Comparison of ENCODE assay signal across 8 mouse cellular contexts in the genomic region with DNA sequence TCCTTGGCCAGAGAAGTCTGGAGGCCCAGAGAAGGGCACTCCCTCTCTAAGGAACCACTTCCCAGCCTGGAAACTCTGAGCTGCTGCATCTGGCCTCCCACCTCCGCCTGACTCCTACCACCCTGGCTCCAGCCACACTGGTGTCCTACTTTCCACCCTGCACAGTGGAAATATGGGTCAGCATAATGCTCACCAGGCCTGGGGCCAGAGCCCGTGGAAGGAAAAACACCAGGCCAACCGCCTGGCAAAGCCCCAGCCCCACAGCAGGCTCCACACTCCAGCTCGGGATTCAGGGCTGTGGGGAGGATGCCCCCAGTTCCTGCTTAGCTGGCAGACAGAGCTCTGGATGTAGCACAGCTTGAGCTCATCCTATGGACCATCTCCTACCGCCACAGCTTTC. TPM values are rescaled to one million over a fixed set of nuclear protein-coding genes. Genes with fewer than 3 reads are reported as not detected.
DNase-seq lines count a peak whose midpoint lies in the region; ATAC-seq lines count a peak whose summit lies in the region.

No protein-coding gene starts in this region.

- no peak for ATAC-seq in forebrain, embryonic 15.5 days (replicated peaks)

- no peaks in the 10 kb centered on the region for H3K27me3 ChIP-seq in heart, embryonic 10.5 days (ENCODE audit: insufficient read depth, poor library complexity, severe bottlenecking)
- H3K27me3 ChIP-seq in forebrain, embryonic 15.5 days, result no peaks in the 10 kb centered on the region

- no peaks in the 10 kb centered on the region for H3K36me3 ChIP-seq in heart, embryonic 10.5 days
- no peaks in the 10 kb centered on the region for H3K36me3 ChIP-seq in forebrain, embryonic 15.5 days

- H3K4me1 ChIP-seq in heart, embryonic 10.5 days, result peaks cover 56% of the 10 kb centered on the region
- H3K4me1 ChIP-seq in forebrain, embryonic 15.5 days, result peaks cover 6% of the 10 kb centered on the region; the same call in 1 of the 2 replicates

- no peak overlapping the region for H3K4me2 ChIP-seq in forebrain, embryonic 15.5 days (replicated peaks)

- H3K4me3 ChIP-seq in heart, embryonic 10.5 days, result no peak overlapping the region
- no peak overlapping the region for H3K4me3 ChIP-seq in forebrain, embryonic 15.5 days

- 59% methylated on average over 5 of the region's 5 CpGs for WGBS in heart, embryonic 10.5 days
- 65% methylated on average over 5 of the region's 5 CpGs for WGBS in forebrain, embryonic 15.5 days

- H3K27ac ChIP-seq in heart, embryonic 10.5 days, result peak overlapping the region; percentile 81
- H3K27ac ChIP-seq in forebrain, embryonic 15.5 days (replicated peaks), result no peak overlapping the region

- H3K9ac ChIP-seq in forebrain, embryonic 15.5 days (replicated peaks), result no peak overlapping the region

- DNase-seq in layer of hippocampus, adult 18-20 months (ENCODE audit: low spot score in 2 of 2), result peak; percentile 25 to 54
- no peak for DNase-seq in layer of hippocampus, adult 9-11 months
- peak; percentile 87 for DNase-seq in cerebellum, adult 9-10 months
- DNase-seq in heart, embryonic 10.5 days (ENCODE audit: low spot score), result no peak
- peak; percentile 48 to 56 for DNase-seq in layer of hippocampus, postnatal 36 days
- peak; percentile 47 to 54 for DNase-seq in right cerebral cortex, postnatal 36 days (ENCODE audit: low spot score in 2 of 2)
- DNase-seq in thymus, postnatal 14 days, result no peak

- no peaks in the 10 kb centered on the region for H3K9me3 ChIP-seq in heart, embryonic 10.5 days
- H3K9me3 ChIP-seq in forebrain, embryonic 15.5 days, result no peaks in the 10 kb centered on the region

RNA-seq across cellular contexts. Expression of gene Spon2, which starts 10.2 kb away (rescaled TPM):
- total RNA-seq in layer of hippocampus, adult 18-20 months (2021), result under 1 TPM; 0.20 to 0.28 TPM
- polyA plus RNA-seq in heart, embryonic 10.5 days (2016; fragmentation: Nextera tagmentation; extraction: Ambion mirVana), result 16.9 and 27.0 TPM in 2 replicates
- under 1 TPM; 0.37 to 0.40 TPM for total RNA-seq in layer of hippocampus, postnatal 36 days (2021)
- polyA plus RNA-seq in forebrain, embryonic 15.5 days (2015; fragmentation: Nextera tagmentation; extraction: Ambion mirVana), result 3.1 TPM in 2 replicates

RNA-seq across cellular contexts. Expression of gene Ctbp1, which starts 46.4 kb away (rescaled TPM):
- 100 to 1,000 TPM; 288 to 309 TPM for total RNA-seq in layer of hippocampus, adult 18-20 months (2021)
- 280 and 331 TPM in 2 replicates for polyA plus RNA-seq in heart, embryonic 10.5 days (2016; fragmentation: Nextera tagmentation; extraction: Ambion mirVana)
- total RNA-seq in layer of hippocampus, postnatal 36 days (2021), result 100 to 1,000 TPM; 276 to 303 TPM
- 534 and 562 TPM in 2 replicates for polyA plus RNA-seq in forebrain, embryonic 15.5 days (2015; fragmentation: Nextera tagmentation; extraction: Ambion mirVana)

Comparison
In these comparisons a context has a peak if more than half of its experiments do, and no peak if none do; other contexts are left out.
1. DNase-seq: peak in layer of hippocampus, adult 18-20 months (2 of 2), cerebellum, adult 9-10 months (single experiment), layer of hippocampus, postnatal 36 days (2 of 2) and right cerebral cortex, postnatal 36 days (2 of 2); none in layer of hippocampus, adult 9-11 months (single experiment), heart, embryonic 10.5 days (single experiment) and thymus, postnatal 14 days (single experiment).